Mouse (Mus musculus) heart, postnatal 0 days (tissue): Measurements from ENCODE around the gene Pkd1l3.

Experiments used
- CTCF ChIP-seq: IDR thresholded peaks from 2 replicates; pipeline ENCODE4 v1.5.1; 2016; ENCODE audit warnings: antibody characterized with exemption, control low read depth, low read depth
- EP300 ChIP-seq: IDR thresholded peaks from 2 replicates; pipeline ENCODE4 v1.6.1; 2016; ENCODE audit warnings: antibody characterized with exemption, low read depth

DNA sequence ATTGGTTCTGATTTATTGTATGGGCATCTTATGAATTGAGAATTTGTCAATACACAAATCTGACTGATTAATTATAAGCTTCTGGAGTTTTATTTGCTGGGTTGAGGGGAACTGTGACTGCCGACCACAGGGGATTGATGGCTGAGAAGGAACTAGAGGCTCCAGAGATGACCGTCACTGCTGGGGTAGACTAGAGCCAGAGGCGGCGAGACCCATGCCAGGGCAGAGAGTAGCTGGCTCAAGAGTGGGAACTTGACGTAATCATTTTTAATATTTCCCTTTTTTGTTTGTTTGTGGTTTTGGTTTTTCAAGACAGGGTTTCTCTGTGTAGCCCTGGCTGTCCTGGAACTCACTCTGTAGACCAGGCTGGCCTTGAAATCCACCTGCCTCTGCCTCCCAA is 72.9 kb downstream of the Pkd1l3 start:
- TF ChIP-seq CTCF (no peak), EP300 (no peak)
